ENCODE assay signal across 8 mouse cellular contexts in the genomic region with DNA sequence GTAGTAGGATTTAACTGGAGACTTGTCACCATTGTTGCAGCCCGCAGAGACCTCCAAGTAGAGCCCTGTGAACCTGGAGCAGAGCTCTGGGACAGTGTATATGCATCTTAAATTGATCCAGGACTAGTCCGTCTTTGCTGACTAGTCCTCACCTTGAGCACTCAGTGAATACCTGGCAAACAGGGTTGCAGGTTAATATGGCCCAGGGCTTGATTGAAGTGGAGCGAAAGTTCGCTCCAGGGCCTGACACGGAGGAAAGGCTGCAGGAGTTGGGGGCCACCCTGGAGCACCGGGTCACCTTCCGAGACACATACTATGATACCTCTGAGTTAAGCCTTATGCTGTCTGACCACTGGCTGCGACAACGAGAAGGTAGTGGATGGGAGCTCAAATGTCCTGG. TPM values are rescaled to one million over a fixed set of nuclear protein-coding genes. Genes with fewer than 3 reads are reported as not detected.
DNase-seq lines count a peak whose midpoint lies in the region; ATAC-seq and TF ChIP-seq lines count a peak whose summit lies in the region.

No protein-coding gene starts in this region.

- H3K9me3 ChIP-seq in neural tube, embryonic 11.5 days (ENCODE audit: control insufficient read depth, low read length): no peaks in the 10 kb centered on the region
- H3K9me3 ChIP-seq in limb, embryonic 15.5 days: no peaks in the 10 kb centered on the region
- H3K9me3 ChIP-seq in stomach, postnatal 0 days (ENCODE audit: control insufficient read depth, low read length): no peaks in the 10 kb centered on the region

- peak overlapping the region; percentile 100 for H3K4me3 ChIP-seq in cerebellum, adult 2 months (replicated peaks; ENCODE audit: insufficient read depth, low read depth, low read length)
- peak overlapping the region; percentile 39 for H3K4me3 ChIP-seq in neural tube, embryonic 11.5 days (ENCODE audit: low read depth, low read length)
- H3K4me3 ChIP-seq in limb, embryonic 15.5 days: peak overlapping the region; percentile 74
- H3K4me3 ChIP-seq in stomach, postnatal 0 days (ENCODE audit: low read depth, low read length): peak overlapping the region; percentile 72

- ATAC-seq in neural tube, embryonic 11.5 days (ENCODE audit: insufficient read depth, low FRiP score, low TSS enrichment): no peak
- ATAC-seq in limb, embryonic 15.5 days (ENCODE audit: insufficient number of reproducible peaks, low FRiP score, low TSS enrichment, low read depth): no peak
- ATAC-seq in stomach, postnatal 0 days (ENCODE audit: low FRiP score, low TSS enrichment): no peak

- H3K36me3 ChIP-seq in neural tube, embryonic 11.5 days (ENCODE audit: control insufficient read depth, insufficient read depth, low read length): no peaks in the 10 kb centered on the region
- H3K36me3 ChIP-seq in limb, embryonic 15.5 days: peaks cover 30% of the 10 kb centered on the region
- H3K36me3 ChIP-seq in stomach, postnatal 0 days (ENCODE audit: control insufficient read depth, insufficient read depth, low read length): peaks cover 5% of the 10 kb centered on the region; the same call in 1 of the 2 replicates

- TF ChIP-seq EP300 in stomach, postnatal 0 days (optimal IDR thresholded peaks at IDR 0.05): no peak

- H3K4me1 ChIP-seq in cerebellum, adult 2 months (ENCODE audit: control insufficient read depth, insufficient read depth, low read length): peaks cover 18% of the 10 kb centered on the region
- H3K4me1 ChIP-seq in neural tube, embryonic 11.5 days (ENCODE audit: control insufficient read depth, insufficient read depth, low read length): peaks cover 24% of the 10 kb centered on the region
- H3K4me1 ChIP-seq in limb, embryonic 15.5 days: peaks cover 29% of the 10 kb centered on the region
- H3K4me1 ChIP-seq in stomach, postnatal 0 days (replicated peaks; ENCODE audit: control insufficient read depth, insufficient read depth): peaks cover 7% of the 10 kb centered on the region

- H3K4me2 ChIP-seq in neural tube, embryonic 11.5 days (ENCODE audit: low read depth): peak overlapping the region; percentile 75
- peak overlapping the region; percentile 80 for H3K4me2 ChIP-seq in limb, embryonic 15.5 days
- peak overlapping the region; percentile 58 for H3K4me2 ChIP-seq in stomach, postnatal 0 days (replicated peaks; ENCODE audit: low read depth)

- WGBS in cerebellum, adult 2 months: 49% methylated on average over 9 of the region's 9 CpGs
- 58% methylated on average over 9 of the region's 9 CpGs for WGBS in neural tube, embryonic 11.5 days
- WGBS in limb, embryonic 15.5 days: 45% methylated on average over 9 of the region's 9 CpGs
- 49% methylated on average over 9 of the region's 9 CpGs for WGBS in stomach, postnatal 0 days

- H3K9ac ChIP-seq in neural tube, embryonic 11.5 days (ENCODE audit: low read length): peak overlapping the region; percentile 56
- H3K9ac ChIP-seq in limb, embryonic 15.5 days: peak overlapping the region; percentile 56
- H3K9ac ChIP-seq in stomach, postnatal 0 days (ENCODE audit: low read length): peak overlapping the region; percentile 75

- H3K27ac ChIP-seq in cerebellum, adult 2 months (ENCODE audit: insufficient read depth, low read length): peak overlapping the region; percentile 99
- peak overlapping the region; percentile 14 for H3K27ac ChIP-seq in neural tube, embryonic 11.5 days (ENCODE audit: low read depth, low read length)
- peak overlapping the region; percentile 83 for H3K27ac ChIP-seq in limb, embryonic 15.5 days
- H3K27ac ChIP-seq in stomach, postnatal 0 days (replicated peaks): peak overlapping the region; percentile 78

- no peak for TF ChIP-seq POLR2A in cerebellum, adult 2 months (IDR thresholded peaks at IDR 0.05; ENCODE audit: borderline replicate concordance, insufficient read depth, low read length)

- no peaks in the 10 kb centered on the region for H3K27me3 ChIP-seq in cerebellum, adult 2 months (ENCODE audit: control insufficient read depth, insufficient read depth, low read length)
- no peaks in the 10 kb centered on the region for H3K27me3 ChIP-seq in neural tube, embryonic 11.5 days (ENCODE audit: control insufficient read depth, insufficient read depth, low read length)
- H3K27me3 ChIP-seq in limb, embryonic 15.5 days: no peaks in the 10 kb centered on the region
- H3K27me3 ChIP-seq in stomach, postnatal 0 days (ENCODE audit: control insufficient read depth, insufficient read depth, low read length): no peaks in the 10 kb centered on the region

- no peak for TF ChIP-seq CTCF in cerebellum, adult 2 months (IDR thresholded peaks at IDR 0.05; ENCODE audit: borderline replicate concordance, insufficient read depth, low read depth, low read length)
- no peak for TF ChIP-seq CTCF in stomach, postnatal 0 days (IDR thresholded peaks at IDR 0.05; ENCODE audit: low read depth)

- DNase-seq in cerebellum, adult 2 months: no peak
- DNase-seq in cerebellum, postnatal 10 days: no peak
- no peak for DNase-seq in neural tube, embryonic 11.5 days (ENCODE audit: low spot score)
- DNase-seq in neural tube, embryonic 10.5 days (ENCODE audit: extremely low spot score, low spot score): no peak
- DNase-seq in stomach, postnatal 0 days (ENCODE audit: low spot score): no peak
- DNase-seq in ovary, postnatal 14 days (ENCODE audit: low spot score): no peak
- no peak for DNase-seq in adrenal gland, postnatal 36 days

RNA-seq across cellular contexts. Expression of a gene that starts 0.7 kb away (rescaled TPM):
- 12.8 and 13.8 TPM in 2 replicates for polyA plus RNA-seq in cerebellum, adult 2 months (2012; rRNA removed)
- 22.4 and 23.7 TPM in 2 replicates for polyA plus RNA-seq in neural tube, embryonic 11.5 days (2014; fragmentation: Nextera tagmentation; extraction: Ambion mirVana)
- polyA plus RNA-seq in limb, embryonic 15.5 days (2015; fragmentation: Nextera tagmentation; extraction: Ambion mirVana): 20.2 and 21.3 TPM in 2 replicates
- polyA plus RNA-seq in stomach, postnatal 0 days (2015; fragmentation: Nextera tagmentation; extraction: Ambion mirVana): 11.5 and 11.8 TPM in 2 replicates
- total RNA-seq in adrenal gland, postnatal 36 days (2021): 10 to 100 TPM; 12.9 to 18.6 TPM

RNA-seq across cellular contexts. Expression of a gene that starts 3.1 kb away (rescaled TPM):
- polyA plus RNA-seq in cerebellum, adult 2 months (2012; rRNA removed): 10.7 and 11.0 TPM in 2 replicates
- polyA plus RNA-seq in neural tube, embryonic 11.5 days (2014; fragmentation: Nextera tagmentation; extraction: Ambion mirVana): 16.6 and 17.6 TPM in 2 replicates
- polyA plus RNA-seq in limb, embryonic 15.5 days (2015; fragmentation: Nextera tagmentation; extraction: Ambion mirVana): 4.0 and 4.8 TPM in 2 replicates
- polyA plus RNA-seq in stomach, postnatal 0 days (2015; fragmentation: Nextera tagmentation; extraction: Ambion mirVana): 1.0 and 1.3 TPM in 2 replicates
- 1 to 10 TPM; 4.9 to 8.8 TPM for total RNA-seq in adrenal gland, postnatal 36 days (2021)

RNA-seq across cellular contexts. Expression of a gene that starts 11.1 kb away (rescaled TPM):
- polyA plus RNA-seq in cerebellum, adult 2 months (2012; rRNA removed): 18.6 and 19.1 TPM in 2 replicates
- 6.8 and 7.3 TPM in 2 replicates for polyA plus RNA-seq in neural tube, embryonic 11.5 days (2014; fragmentation: Nextera tagmentation; extraction: Ambion mirVana)
- 24.9 and 25.2 TPM in 2 replicates for polyA plus RNA-seq in limb, embryonic 15.5 days (2015; fragmentation: Nextera tagmentation; extraction: Ambion mirVana)
- 26.4 and 31.0 TPM in 2 replicates for polyA plus RNA-seq in stomach, postnatal 0 days (2015; fragmentation: Nextera tagmentation; extraction: Ambion mirVana)
- total RNA-seq in adrenal gland, postnatal 36 days (2021): 10 to 100 TPM; 23.5 to 27.2 TPM

RNA-seq across cellular contexts. Expression of a gene that starts 21.5 kb away (rescaled TPM):
- polyA plus RNA-seq in cerebellum, adult 2 months (2012; rRNA removed): 204 and 227 TPM in 2 replicates
- polyA plus RNA-seq in neural tube, embryonic 11.5 days (2014; fragmentation: Nextera tagmentation; extraction: Ambion mirVana): 3.8 and 4.4 TPM in 2 replicates
- polyA plus RNA-seq in limb, embryonic 15.5 days (2015; fragmentation: Nextera tagmentation; extraction: Ambion mirVana): 1.5 and 2.1 TPM in 2 replicates
- polyA plus RNA-seq in stomach, postnatal 0 days (2015; fragmentation: Nextera tagmentation; extraction: Ambion mirVana): 0.82 and 1.0 TPM in 2 replicates
- 1 to 10 TPM; 2.2 to 2.3 TPM for total RNA-seq in adrenal gland, postnatal 36 days (2021)

Comparison
In these comparisons a context has a peak if more than half of its experiments do, and no peak if none do; other contexts are left out.
1. H3K27ac ChIP-seq: peak in every context shown above with its lines; median percentile 99 in cerebellum, adult 2 months; 83 in limb, embryonic 15.5 days; 78 in stomach, postnatal 0 days; 14 in neural tube, embryonic 11.5 days.
2. H3K4me3 ChIP-seq: peak in every context shown above with its lines; median percentile 100 in cerebellum, adult 2 months; 74 in limb, embryonic 15.5 days; 72 in stomach, postnatal 0 days; 39 in neural tube, embryonic 11.5 days.